Mouse (Mus musculus) ES-Bruce4 (cell line): ENCODE measurements around the gene Gata5.
A peak's percentile ranks its signal among the peaks of the same experiment; 100 is the strongest.

Experiments
- CTCF ChIP-seq: IDR thresholded peaks from one replicate; pipeline ENCODE4 v1.8.1; 2011; ENCODE audit warnings: low read depth, low read length
- POLR2A ChIP-seq: IDR thresholded peaks from one replicate; pipeline ENCODE4 v1.8.1; 2011; ENCODE audit warnings: low read length; ENCODE audit not compliant: insufficient read depth

DNA sequence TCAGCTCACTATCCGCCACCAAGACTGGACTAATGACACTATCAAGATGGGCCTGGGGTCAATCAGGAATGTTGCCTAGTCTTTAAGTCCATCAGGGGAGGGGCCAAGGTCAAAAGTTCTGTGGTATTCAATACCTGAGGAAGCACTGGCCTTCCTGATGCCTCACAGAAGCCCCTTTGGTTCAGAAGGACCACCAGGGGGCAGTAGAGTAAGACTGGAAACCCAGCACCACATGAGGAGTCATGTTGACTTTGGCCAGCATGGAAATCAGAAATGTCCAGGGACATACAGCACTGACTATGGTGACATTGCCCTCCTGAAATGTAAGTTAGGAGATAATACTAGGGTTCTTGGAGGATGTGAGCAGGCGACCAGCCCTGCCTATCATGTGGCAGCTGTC, 16.2 kb upstream of the Gata5 start:
- peak; percentile 67 for TF ChIP-seq CTCF
- TF ChIP-seq POLR2A: no peak
